Mouse (Mus musculus): ENCODE results near the gene Elavl3.

The Elavl3 gene

GRCm38 (mm10) chr9:22002194-22003162 is 49.3 kb downstream of the Elavl3 start, which contains the start of the genes Ccdc151 and Prkcsh:
Gene Ccdc151, minus strand, starts transcription at chr9:22002634.
Gene Prkcsh, plus strand, starts transcription at chr9:22002806.
- peak; percentile 100 for DNase-seq

GRCm38 (mm10) chr9:22001633-22002032 is 50.2 kb downstream of the Elavl3 start:
- no peak for DNase-seq

DNA sequence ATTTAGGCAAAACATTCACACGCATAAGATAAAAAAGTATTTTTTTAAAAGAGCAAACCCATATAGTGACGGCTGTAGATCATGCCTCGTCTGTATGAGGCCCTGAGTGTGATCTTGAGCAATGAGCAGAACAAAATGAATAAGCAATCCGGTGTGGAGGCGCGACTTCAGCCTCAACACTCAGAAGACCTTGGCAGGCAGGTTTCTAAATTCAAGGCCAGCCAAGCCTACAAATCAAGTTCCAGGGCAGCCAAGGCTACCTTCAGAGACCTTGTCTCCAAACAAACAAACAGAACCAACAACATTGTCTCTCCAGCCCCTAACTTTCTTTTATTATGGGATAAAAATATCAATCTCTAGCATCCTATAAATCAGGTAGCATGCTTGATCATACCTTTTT is 51.5 kb downstream of the Elavl3 start:
- DNase-seq = no peak

GRCm38 (mm10) chr9:21996178-21996867 is 55.5 kb downstream of the Elavl3 start:
- DNase-seq = no peak

DNA sequence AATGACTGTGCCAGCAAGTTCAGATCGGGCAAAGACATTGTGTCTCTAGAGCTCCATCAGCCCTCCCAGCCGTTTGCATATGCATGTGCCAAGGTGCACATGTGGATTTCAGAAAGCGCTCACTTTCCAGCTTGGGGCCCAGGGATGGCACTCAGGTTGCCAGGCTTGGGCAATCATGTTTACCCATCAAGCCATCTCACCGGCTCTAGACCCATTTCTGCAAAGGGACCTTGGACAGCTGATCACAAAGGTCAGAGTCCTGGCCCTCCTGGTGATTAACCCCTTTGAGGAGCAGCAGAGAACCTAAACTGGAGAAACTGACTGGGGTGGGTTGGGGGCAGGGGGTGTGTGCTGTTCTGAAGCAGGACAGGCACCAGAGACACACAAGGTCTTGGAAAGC is 59.6 kb downstream of the Elavl3 start:
- DNase-seq = peak; percentile 57

DNA sequence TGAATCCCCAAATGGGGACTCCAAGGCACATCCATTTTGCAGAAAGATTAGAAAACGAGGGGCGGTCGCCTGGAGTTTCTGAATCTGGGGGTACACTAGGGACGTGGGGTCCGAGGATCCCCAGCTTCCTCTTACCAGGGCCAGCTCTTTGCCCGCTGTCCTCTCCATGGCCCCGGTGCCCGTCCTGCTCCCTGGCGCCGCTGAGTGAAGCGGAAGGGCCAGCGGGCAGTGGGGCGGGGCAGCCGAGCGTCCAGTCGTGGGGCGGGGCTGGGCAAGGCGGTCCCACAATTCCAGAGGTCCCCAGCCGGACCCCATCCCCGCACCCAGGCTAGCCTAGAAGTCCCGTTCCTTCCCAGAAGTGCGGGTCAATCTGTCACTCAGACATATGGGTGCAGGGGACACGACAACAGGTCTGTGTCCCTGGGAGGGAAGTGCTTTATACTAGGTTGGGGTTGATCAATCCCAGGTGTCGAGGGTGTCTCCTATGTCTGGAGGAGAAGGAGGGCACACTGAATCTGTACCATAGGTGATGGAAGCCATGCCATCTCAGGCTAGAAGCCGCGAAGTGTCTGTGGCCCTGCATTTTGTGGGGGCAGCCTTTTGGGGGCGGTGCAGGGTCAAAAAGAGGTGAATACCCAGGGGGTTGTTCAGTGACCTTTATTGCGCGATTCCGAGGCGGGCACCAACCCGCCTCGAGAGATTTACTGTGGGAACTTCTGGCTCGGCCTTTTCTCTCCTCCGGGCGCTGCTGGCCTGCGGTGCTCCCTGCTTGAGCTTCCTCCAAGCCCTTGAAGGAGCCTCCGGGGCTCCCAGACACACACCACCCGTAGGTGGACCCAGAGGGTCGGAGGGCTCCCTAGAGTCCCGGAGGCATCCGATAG is 62.4 kb downstream of the Elavl3 start, which contains the start of gene Rgl3:
Gene Rgl3 (minus strand): TSS at position 217 of the 881 bp plus-strand sequence.
- peak; percentile 81 for DNase-seq

- DNase-seq = peak; percentile 85
These were observed 63.3 kb downstream of the Elavl3 start for GRCm38 (mm10) chr9:21988421-21989101.

DNA sequence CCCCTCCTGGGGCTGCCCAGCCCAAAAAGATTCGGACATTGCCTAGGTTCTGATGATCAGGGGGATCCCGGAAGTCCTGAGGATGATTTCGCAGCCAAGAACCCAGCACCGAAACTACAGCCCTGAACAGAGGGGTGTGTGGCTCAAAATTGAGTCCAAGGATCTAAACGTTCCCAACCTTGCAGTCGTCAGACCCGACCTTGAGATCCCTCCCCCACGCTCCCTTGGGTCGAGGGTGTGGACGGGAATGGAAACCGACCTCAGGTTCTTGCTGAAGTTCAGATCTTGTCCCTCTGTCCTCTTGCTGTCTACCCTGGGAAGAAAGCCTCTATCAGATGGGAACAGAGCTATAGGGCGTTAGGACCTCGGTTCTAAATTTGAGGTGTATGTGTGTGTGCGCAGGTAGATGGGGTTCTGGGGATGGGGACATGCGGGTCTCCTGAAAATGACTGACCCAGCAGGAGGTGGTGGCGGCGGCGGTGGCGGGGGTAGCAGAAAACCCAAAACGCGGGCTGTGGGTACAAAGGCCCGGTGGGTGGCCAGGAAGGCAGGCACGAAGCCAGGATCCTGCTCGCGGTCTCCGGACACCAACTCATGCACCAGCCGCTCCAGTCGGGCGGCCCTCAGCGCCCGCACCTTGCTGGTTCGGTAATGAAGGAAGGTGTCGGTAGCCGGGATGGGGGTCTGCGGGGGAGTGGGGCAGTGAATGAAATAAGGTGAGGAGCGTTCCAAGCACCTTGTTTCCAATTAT is 64.1 kb downstream of the Elavl3 start:
- DNase-seq = peak; percentile 32

DNA sequence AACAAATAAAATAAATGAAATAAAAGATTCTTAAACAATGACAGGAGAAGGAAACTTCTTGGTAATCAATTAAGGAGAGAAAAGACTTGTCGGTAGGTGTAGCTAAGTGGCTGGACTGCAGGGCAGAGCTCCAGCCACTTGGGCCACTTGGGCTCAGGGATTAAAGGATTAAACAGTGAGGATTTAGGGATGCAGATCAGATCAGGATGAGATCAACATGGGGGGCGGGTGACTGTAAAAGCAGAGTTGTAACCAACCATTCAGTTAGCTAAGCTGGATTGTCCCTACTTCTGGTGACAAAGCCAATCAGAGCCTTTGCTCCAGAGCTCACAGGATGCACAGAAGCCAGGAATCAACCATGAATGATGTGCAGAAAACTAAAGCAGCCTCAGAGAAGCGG is 67.9 kb downstream of the Elavl3 start:
- no peak for DNase-seq

- peak; percentile 50 for DNase-seq
These were observed 73.3 kb downstream of the Elavl3 start for GRCm38 (mm10) chr9:21978398-21979128.

DNA sequence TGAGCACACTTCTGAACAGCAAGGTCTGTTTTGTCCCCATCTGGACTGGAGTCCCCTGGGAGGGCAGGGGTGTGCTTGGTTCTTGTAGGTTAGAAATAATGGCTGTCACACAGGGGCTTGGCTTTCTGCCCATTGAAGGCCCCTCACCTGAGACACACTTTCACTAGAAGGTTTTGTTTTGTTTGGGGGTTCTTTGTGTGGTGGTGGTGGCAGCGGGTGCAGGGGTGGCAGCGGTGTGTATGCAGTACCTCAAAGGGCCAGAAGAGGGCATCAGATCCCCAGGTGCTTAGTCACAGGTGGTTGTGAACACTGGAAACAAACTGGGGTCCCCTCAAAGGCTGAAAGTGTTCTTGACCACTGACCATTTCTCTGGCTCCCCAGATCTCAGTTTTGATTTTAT is 73.9 kb downstream of the Elavl3 start:
- DNase-seq = peak; percentile 47

GRCm38 (mm10) chr9:21977331-21977730 is 74.5 kb downstream of the Elavl3 start:
- no peak for DNase-seq

DNA sequence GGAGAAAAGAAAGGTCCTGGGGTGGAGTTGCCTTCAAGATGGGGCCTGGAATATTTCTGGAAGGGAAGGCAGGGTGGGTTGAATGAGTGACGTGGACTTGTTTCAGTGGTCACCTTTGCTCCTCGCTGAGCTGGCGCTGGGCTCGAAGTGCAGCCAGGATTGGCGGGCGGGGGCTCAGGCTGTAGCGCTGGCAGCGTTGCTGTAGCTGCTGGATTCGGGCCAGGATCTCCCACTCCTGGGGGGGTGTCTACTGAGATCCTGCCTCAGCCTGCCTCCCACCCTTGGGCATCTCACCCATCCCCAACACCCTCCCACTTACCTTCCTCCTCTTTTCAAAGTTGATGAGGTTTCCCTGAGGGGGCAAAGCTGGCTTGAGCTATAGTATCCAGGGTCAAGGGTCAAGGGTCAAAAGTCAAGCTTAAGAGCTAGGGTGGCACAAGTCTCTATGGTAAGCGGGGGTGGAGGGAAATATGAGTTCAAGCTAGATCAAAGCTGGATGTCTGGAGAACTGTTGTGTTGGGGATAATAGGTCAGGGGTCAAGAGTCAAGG is 75.1 kb downstream of the Elavl3 start:
- DNase-seq = no peak

GRCm38 (mm10) chr9:21969304-21969703 is 82.5 kb downstream of the Elavl3 start:
- no peak for DNase-seq

DNA sequence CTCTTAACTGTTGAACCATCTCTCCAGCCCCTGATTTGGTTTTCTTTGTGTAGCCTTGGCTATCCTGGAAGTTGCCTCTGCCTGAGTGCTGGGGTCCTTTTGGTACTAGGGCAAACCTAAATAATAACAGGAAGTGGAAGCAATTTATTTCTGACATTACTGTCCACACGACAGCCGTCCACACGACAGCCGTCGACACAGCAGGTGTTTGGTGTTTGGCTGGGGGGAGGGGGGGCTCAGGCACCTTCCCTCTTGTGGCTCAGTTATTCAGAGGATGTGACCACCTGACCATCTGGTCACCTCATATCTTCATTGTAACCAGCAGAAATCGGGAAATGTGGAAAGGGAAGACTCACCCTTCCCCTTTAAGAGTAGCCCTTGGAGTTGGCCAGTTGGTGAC is 82.9 kb downstream of the Elavl3 start:
- DNase-seq = no peak

Measured in kidney, adult 9 months (tissue).